Mouse (Mus musculus): ENCODE results near the gene Dna2. TPM values are rescaled to one million over a fixed set of nuclear protein-coding genes. Genes with fewer than 3 reads are reported as not detected.
"Not testable (repeated sequence)": the region's sequence is repeated elsewhere in the genome, so short reads cannot be mapped to it uniquely, and the experiment has no call there.

The Dna2 gene
- 2.5 and 3.7 TPM in 2 replicates for polyA plus RNA-seq (2012; rRNA removed)

DNA sequence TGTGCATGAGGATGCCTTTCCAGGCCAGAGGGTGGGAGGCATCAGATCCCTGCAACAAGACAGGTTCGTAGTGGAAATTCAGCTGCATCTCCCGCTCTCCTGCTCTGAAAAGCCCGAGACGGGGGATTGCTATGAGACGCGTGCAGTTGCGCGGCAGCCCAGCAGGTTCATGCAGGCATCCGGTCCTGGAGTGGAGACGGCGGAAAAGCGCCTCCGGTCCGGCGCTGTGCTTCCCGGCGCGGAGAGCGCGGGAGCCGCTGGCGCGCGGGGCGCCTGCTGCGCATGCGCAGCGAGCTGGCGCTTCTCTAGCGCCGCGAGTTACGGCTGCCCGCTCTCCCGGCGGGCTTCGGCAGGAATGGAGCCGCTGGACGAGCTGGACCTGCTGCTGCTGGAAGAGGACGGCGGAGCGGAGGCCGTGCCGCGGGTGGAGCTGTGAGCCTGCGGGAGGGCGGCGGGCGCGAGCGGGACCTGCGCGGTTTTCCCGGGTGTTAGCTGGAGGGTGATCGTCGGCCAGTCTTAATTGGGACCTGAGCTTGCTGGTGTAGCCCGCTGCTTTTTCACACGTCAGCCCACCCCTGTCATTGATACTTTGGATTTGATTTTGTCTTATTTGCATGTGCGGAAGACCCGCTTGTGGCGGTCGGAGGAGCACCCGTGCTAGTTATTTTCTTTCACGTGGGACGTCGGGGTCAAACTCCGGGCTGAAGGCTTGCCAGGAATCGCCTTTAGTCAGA is at the start of gene Dna2:
Dna2 (plus strand) TSS at position 289 of the 734 bp plus-strand sequence.
- peak; percentile 65 for DNase-seq (ENCODE audit: low spot score)

DNA sequence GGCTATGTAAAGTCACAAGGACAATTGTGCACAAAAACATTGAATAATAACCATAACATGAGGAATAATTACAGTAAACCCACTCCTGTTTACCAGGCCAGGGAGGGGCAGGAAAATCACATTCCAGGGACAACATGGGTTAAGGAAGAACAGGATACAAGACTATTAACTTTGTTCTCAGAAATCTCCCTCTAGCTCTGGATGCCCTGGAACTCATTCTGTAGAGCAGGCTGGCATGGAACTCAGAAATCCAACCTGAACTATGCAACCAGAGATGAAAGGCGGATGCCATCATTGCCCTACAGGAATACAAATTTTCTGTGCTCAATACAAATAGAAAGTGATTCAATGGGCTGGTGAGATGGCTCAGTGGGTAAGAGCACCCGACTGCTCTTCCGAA is 49.4 kb upstream of the Dna2 start:
- no peak for DNase-seq (ENCODE audit: low spot score)

DNA sequence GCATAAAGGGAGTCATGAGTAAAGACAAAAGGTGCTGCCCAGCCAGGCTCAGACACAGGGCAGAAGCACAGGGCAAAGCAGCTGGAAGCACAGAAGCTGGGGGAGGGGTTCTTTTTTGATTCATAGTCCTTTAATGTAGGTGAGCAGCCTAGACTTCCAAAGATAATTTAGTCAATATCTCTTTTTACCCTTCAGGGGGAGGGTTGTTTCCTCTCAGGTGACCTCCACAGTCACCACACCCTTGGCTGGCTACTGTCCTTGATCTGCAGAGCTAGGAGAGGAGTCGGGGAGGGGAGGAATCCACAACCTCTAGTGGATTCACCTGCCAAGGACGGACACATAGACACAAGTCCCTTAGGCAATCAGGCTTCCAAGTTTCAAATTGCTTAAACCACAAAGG is 48.8 kb upstream of the Dna2 start:
- DNase-seq (ENCODE audit: low spot score): no peak

DNA sequence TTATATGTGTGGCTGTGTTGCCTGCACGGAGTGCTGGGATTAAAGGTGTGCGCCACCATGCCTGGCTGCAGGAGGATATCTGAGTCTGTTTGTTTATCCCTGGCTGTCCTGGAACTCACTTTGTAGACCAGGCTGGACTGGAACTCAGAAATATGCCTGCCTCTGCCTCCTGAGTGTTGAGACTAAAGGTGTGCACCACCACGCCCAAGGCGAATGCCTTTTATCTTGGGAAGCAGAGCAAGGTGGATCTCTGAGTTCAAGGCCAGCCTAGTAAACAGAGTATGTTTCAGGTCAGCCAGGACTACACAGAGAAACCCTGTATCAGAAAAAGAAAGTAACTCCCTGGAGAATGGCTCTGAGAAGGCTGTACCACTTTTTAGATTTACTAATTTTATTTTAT is 46.7 kb upstream of the Dna2 start:
- no peak for DNase-seq (ENCODE audit: low spot score)

DNA sequence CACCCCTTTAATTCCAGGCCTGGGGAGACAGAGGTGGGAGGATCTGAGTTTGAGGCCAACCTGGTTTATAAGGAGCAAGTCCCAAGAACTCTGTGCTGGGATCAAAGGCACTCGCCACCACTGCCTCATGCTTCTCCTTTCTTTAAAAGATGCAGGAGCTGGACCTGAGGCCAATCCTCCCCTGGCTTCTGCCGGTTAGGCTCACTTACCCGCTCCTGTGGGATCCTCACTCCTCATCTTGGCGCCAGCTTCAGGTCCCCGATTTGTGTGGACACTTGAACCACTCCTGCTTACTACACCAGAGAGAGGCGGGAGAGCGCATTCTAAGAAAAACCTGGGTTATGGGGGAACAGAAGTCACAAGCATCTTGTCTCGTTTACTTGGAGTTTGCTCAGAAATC is 45.0 kb upstream of the Dna2 start:
- DNase-seq (ENCODE audit: low spot score): no peak

DNA sequence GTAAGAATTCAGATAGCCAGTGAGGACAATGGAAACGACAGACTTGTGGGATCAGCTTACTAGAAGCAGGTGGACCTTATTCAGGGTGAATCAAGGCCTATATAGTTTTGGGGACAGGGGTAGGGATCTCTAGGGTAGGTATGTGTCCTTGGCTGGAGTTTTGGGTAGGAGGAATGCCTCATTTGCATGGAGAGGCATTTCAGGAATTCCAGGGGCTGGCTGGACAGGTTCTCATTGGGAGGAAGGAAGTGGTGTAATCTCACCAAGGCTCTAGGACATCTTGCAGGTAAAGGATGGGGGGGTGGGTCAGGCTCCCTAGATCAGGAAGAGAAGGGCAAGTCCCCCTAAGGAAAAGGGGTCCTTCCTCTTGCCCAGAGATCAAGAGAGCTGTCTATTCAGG is 44.0 kb upstream of the Dna2 start:
- no peak for DNase-seq (ENCODE audit: low spot score)

DNA sequence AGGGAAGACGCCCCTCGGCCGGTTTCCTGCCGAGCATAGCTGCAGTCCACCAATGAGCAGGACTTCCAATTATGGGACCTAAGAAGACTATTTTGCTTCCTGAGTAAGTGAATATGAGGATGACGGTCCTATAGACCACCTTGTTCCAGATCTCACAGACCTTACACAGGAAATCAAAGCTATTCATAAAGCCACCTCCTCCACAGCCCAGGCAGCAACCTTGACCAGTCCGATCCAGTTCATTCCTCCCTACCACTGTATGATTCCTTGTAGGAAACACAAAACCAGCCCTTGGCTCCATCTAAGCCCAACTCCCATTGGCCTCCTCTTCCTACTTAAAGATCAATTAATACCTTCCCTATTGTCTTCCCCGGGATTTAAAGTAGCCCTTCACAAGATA is 40.5 kb upstream of the Dna2 start:
- DNase-seq (ENCODE audit: low spot score): no peak

DNA sequence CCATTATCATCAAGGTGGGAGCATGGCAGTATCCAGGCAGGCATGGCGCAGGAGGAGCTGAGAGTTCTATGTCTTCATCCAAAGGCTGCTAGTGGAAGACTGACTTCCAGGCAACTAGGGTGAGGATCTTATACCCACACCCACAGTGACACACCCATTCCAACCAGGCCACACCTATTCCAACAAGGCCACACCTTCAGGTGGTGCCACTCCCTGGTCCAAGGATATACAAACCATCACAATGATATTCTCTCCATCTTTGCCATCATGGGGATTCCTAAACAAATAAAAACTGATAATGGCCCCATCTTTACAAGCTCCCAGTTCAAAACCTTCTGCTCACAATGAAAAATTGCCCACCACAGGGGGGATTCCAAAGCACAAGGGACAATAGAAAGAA is 37.9 kb upstream of the Dna2 start, which contains the start of gene Tet1:
Tet1 (minus strand) TSS at position 101 of the 400 bp plus-strand sequence.
- not testable (repeated sequence) for DNase-seq (ENCODE audit: low spot score)

DNA sequence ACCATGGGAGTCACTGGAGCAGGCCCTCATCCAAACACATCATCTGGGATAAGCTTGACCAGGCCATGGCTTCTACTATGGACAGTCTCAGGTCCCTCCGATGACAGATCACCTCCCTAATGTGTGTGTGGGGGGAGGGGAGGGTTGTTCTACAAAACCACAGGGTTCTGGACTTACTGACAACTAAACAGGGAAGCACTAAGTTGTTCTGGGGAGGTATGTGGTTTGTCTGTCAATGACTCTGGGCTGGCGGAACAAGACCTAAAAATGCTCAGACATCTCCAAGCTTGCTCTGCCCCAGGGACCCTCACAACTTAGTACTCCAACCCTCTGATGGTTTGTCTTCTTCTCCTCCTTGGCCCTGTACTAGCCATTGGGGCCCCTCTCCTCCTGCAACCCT is 35.7 kb upstream of the Dna2 start:
- no peak for DNase-seq (ENCODE audit: low spot score)

DNA sequence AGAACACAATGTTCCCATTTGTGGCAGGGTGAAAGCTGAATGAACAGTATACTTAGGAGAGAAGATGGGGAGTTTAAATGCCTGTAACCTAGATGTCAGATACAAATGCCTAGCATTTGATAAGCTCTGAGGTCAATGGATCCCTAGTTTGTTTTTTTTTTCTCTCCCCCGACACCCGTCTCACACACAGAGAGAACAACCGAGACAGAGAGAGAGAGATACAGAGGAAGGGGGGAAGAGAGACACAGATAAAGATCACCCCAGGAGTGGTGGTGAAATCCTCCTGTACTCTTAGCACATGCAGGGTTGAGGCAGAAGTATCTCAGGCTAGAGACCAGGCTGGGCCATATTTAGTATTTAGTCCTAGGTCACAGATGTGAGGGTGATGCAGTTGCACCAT is 27.8 kb upstream of the Dna2 start:
- no peak for DNase-seq (ENCODE audit: low spot score)

DNA sequence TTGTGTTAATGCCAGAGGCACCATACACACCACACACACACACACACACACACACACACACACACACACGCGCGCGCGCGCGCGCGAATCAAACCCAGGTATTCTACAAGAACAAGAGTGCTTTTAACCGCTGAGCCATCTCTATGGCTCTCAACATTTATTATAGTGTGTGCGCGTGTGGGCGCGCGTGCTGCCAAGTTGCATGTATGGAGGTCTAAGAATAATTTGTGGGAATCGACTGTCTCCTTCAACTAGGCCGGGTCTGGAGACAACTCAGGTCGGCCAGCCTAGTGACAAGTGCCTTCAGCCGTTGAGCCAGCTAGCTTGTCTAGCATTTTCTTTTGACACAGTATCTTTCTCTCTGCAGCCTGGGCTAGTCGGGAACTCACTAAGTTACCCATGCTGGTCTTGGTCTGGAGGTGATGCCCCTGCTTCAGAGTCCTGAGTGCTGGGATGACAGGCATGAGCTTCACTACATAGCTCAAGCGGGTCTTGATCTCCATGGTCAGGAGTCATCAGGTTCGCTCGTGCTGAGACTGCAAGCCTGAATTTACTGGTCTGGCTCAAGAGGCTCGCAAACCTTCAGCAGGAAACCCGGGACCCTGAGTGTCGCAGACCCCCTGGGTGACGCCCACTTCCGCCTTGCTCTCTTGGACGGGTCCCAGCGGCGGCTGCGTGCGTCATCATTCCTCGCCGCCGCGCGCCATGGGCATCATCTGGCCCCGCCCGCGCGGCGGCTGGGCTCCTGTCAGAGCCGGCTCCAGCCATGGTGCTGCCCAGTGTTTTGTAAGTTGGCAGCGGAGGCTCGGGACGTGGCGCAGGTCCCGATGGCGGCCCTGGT is 26.7 kb upstream of the Dna2 start, which contains the start of gene Slc25a16:
Slc25a16 (plus strand) TSS at position 709 of the 841 bp plus-strand sequence.
- peak; percentile 92 for DNase-seq (ENCODE audit: low spot score)

DNA sequence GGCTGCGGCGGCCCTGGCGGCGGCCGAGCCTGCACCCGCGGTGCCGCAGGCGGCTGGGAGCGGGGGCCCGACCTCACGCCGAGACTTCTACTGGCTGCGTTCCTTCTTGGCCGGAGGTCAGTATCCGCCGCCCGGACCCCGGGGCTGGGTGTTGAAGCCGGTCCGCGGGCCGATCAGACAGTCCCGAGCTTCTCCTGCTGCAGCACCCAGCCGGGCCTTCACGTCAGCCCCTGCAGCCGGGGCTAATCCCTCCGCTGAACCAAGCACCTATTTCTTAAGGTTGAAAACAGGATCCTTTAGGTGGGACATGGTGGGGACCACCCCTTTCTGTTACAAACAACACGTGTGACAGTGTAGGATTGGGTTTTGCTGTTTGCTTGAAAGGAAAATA is 26.1 kb upstream of the Dna2 start:
- DNase-seq (ENCODE audit: low spot score): no peak

DNA sequence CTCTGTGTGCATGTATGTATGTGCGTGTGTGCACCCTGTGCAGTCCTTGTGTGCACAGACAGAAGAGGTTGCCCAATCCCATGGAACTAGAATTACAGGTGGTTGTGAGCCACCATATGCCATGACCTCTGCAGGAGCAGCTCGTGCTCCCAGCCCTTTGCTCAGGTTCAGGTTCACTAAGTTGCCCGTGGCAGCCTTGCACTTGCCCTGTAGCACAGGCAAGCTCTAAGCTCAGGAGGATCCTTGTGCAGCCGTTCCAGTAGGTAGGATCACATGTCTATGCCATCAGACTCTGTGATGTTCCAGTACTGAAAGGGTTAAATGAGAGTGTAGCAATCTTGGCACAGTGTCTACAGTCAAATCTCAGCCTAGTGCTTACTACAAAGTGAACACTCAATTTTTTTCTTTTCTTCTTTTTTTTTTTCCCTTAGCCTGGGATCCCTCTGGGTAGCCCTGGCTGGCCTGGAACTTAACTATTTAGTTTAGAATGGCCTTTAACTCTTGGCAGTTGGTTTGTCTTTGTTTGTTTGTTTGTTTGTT is 22.7 kb upstream of the Dna2 start:
- no peak for DNase-seq (ENCODE audit: low spot score)

DNA sequence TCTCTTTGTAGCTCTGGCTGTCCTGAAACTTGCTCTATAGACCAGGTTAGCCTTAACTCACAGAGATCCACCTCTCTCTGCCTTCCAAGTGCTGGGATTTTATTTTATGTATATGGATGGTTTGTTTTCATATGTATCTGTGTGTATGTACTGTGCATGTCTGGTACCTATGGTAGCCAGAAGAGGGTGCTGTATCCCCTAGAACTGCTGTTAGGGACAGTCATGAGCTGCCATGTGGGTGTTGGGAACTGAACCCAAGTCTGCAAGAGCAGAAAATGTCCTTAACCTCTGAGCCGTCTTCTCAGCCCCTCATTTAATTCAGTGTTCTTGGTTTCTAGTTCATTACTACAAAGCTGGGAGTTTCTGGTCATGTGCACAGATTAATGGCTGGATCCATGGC is 14.4 kb upstream of the Dna2 start:
- DNase-seq (ENCODE audit: low spot score): no peak

DNA sequence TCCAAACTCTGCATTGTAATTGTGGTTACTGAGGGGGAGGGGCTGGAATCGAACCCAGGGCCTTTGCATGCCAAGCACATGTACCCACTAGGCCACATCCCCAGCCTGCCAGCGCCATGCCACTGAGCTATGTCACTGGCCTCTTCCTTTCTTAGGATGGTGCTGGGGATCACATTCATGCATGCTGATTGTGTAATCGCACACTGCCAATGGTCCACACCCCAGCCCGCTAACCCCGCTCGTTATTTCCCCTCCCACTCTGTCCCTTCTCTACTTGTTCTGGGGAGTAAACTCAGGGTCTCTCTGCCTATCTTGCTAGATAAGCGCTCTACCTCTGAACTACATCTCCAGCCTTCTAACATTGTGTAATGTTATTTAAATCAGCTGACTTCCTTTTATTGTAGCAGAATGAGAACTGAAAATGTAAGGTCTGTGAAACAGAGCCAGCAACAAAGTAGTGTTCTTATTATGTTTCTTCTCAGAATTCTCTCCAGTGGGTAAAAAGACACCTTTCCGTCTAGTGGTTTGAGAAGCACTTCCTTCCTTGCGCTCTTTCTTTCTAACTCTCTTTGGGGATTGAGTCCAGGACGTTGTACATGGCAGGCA is 1.7 kb upstream of the Dna2 start:
- DNase-seq (ENCODE audit: low spot score): no peak

DNA sequence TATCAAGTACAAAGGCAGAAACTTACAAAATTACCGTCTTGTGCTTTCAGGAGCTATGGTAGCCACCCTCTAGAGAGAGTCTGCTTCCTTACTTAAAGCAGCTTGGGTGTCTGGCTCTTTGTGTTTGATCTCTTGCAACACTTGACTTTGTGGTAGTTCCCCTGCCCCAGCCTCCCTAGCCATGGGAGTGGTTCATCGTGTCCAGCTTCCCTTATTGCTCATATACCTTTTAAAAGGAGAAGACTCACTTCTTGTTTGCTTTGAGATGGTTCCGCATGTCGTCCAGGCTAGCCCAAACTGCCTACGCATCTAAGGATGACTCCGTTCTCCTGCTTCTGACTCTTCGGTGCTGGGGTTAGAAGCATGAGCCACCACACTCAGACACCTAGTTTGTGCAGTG is 1.7 kb downstream of the Dna2 start:
- DNase-seq (ENCODE audit: low spot score): no peak

DNA sequence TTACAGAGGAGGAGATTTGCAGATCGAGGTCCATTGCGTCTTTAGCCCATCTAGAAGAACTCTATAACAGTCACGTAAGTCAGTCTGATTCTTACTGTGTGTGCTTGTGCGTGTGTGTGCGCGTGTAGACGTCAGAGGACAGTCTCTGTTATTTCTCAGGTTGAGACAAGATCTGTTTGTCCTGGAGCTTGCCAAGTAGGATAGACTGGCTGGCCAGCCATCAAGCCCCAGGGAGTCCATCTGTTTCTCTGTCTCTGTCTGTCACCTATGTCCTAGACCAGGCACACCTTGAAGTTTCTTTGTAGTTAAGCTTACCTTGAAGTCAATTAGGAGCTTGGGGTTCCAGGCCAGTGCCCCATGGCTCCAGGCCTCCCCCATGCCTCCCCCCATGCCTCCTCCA is 17.1 kb downstream of the Dna2 start:
- no peak for DNase-seq (ENCODE audit: low spot score)

DNA sequence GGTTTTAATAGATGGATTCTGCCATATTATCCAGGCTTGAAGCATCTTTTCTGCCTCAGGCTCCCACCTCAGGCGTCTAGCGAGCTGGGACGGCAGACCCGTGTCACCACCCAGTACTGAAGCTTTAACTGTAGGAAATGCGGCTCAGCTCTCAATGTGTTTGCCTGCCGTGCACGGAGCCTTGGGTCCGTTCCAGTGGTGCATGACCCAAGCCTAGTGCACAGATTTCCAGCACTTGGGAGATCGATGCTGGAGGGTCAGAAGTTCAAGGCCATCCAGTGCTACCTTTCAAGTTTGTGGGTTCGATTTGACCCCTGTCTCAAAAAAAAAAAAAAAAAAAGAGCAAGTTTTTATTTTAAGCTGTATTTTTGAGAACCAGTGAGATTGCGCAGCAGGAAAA is 19.0 kb downstream of the Dna2 start:
- no peak for DNase-seq (ENCODE audit: low spot score)

DNA sequence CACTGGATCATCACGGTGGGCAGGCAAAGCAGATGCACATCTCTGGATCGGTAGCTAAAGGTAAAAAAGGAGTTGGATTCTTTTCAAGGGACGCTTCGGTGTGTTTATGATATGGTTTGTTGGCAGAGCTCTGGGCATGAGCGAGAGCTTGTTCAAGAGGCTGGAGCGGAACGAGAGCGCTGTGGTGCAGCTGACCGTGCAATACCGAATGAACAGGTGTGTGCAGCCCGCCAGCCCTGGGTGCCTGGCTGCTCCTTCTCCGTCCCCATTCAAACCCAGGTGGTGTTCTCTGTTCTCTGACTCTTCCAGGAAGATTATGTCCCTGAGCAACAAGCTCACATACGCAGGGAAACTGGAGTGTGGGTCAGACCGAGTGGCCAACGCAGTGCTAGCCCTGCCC is 19.5 kb downstream of the Dna2 start:
- DNase-seq (ENCODE audit: low spot score): no peak

DNA sequence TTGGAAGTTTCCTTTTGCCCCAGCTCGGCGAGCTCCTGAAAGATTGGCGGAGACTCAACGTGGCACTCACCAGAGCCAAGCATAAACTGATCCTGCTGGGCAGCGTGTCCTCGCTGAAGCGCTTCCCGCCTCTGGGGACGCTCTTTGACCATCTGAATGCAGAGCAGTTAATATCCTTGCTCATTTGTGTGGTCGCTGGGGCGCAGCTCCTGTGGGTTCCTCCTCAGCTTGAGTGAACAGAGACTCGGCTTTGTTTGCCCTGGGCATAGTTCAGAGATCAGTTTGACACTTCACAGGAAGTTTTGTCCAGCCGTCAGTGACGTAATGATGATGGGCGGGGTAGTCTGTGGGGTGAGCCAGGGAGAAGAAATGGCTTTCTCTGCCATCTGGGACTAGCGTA is 25.0 kb downstream of the Dna2 start:
- DNase-seq (ENCODE audit: low spot score): no peak

DNA sequence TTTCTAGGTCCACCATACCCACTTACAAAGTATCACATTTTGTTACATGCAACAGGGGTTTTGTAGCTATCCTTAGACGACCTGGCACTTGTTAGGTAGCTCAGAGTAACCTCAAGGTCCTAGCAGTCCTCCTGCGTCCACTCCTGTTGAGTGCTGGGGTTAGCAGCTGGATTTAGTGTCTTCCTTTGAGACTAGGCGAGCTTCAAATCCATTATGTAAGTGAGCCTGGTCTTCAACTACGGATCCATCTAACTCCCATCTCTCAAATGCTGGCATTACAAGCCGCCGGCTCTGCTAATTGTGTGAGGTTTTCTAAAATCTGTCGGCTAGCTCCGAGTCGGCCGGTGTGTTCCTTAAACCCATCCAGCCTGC is 32.8 kb downstream of the Dna2 start:
- no peak for DNase-seq (ENCODE audit: low spot score)

Measured in urinary bladder, adult 2 months (tissue).